Mouse (Mus musculus): ENCODE data around the gene Zscan29.

DNA sequence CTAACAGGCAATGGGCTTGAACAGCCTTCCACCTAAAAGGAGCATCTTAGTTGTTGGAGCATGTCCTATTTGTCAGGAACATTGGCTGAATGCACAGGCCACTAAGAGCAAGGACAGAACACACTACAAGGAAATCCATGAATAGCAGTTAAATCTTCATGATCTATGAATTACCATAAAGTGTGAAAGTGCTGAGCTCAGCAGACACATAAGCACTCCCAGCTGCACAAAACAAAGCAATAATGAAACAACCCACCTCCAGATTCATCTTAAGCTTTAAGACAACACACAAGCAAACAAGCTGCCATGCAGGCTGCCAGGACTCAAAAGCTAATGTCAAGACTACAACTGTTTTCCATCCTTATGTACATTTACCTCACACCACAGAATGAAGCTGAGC is 48.3 kb upstream of the Zscan29 start:
- TF ChIP-seq CTCF (IDR thresholded peaks at IDR 0.05; ENCODE audit: low read depth, low read length) (no peak), POLR2A (IDR thresholded peaks at IDR 0.05; ENCODE audit: borderline replicate concordance, low read depth, low read length) (no peak)

All from bone marrow macrophage, adult 2 months (primary cell).